Mouse (Mus musculus) natural killer cell, adult 2 months (primary cell): ENCODE data around the gene Kcna10.

Source experiments
- DNase-seq, 2 experiments: peaks; one replicate each; pipeline ENCODE4 v3.0.0; 2022; ENCODE audit warnings: low spot score in 2 of 2

The Kcna10 gene

GRCm38 (mm10) chr3:107241389-107242094, 58.7 kb downstream of the Kcna10 start:
- no peak for DNase-seq
